Mouse (Mus musculus) large intestine, adult 2 months (tissue): ENCODE results near the gene Esr1. TPM values are rescaled to one million over a fixed set of nuclear protein-coding genes. Genes with fewer than 3 reads are reported as not detected.
"Not testable (repeated sequence)": the region's sequence is repeated elsewhere in the genome, so short reads cannot be mapped to it uniquely, and the experiment has no call there.

ENCODE experiments used
- DNase-seq: peaks from one replicate; pipeline ENCODE4 v3.0.0-alpha.2; 2012; ENCODE audit warnings: low read depth, low spot score
- WGBS: fragments of 180-500 bp; shearing (Covaris S2); methylation state at CpG from one replicate; pipeline ENCODE4 v1.1.7; 2018; 5-methylcytosine and 5-hydroxymethylcytosine counted together
- polyA plus RNA-seq: library from polyadenylated mRNA; depleted of rRNA; stranded (reverse); fragments of >200 nt; gene quantifications from 2 replicates; pipeline ENCODE4 v1.2.3, GENCODE M21; 2012

Gene Esr1
- polyA plus RNA-seq, 1 experiment: 0.30 TPM

- WGBS: 37% methylated on average over 5 of the region's 5 CpGs
- DNase-seq: no peak
Measured at GRCm38 (mm10) chr10:4618686-4619085, 7.3 kb downstream of the Esr1 start.

GRCm38 (mm10) chr10:4619426-4619825 is 8.0 kb downstream of the Esr1 start:
- not testable (repeated sequence) for DNase-seq
- WGBS: 83% methylated on average over 1 of the region's 1 CpGs

- 28% methylated on average over 24 of the region's 24 CpGs for WGBS
- DNase-seq: no peak
Measured at GRCm38 (mm10) chr10:4620596-4621504, 9.5 kb downstream of the Esr1 start.

GRCm38 (mm10) chr10:4621505-4621815 is 10.1 kb downstream of the Esr1 start:
- 77% methylated on average over 5 of the region's 5 CpGs for WGBS
- no peak for DNase-seq

DNA sequence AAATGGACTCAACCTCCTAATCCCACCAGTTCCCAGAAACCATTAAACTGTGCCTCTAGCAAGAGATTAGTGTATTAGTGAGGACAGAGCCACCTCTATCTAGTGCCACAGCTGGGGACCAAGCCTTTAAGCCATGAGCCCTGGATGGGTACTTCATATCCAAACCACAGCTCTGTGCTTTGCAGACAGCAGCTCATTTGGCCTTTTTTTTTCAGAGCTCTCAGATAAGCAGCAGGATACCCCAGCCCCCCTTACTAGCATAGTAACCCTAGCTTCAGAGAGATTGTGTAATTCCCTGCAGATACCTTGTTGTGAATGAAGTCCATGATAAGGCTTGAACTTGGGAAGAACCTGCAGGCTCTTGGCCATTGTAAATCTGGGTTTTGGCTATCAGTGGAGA is 11.9 kb downstream of the Esr1 start:
- no peak for DNase-seq

DNA sequence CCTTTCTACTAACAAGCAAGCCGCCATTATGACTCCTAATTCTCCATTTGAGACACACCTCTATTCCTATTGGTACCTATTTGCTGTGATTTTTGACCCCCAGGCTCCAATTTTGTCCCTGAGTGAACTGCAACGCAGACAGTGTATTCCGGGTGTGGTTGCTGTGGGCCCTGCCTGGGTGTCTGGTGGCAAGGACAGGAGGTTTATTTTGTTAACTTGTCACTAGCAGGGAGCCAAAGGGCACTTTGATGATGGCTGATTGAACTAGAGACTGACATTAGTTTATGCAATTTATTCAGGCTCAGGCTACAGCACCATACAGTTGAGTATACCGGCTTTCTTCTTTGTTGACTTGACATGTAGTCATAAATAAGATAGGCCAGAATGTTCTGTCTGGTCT is 13.2 kb downstream of the Esr1 start:
- DNase-seq: no peak
- 44% methylated on average over 4 of the region's 4 CpGs for WGBS

DNA sequence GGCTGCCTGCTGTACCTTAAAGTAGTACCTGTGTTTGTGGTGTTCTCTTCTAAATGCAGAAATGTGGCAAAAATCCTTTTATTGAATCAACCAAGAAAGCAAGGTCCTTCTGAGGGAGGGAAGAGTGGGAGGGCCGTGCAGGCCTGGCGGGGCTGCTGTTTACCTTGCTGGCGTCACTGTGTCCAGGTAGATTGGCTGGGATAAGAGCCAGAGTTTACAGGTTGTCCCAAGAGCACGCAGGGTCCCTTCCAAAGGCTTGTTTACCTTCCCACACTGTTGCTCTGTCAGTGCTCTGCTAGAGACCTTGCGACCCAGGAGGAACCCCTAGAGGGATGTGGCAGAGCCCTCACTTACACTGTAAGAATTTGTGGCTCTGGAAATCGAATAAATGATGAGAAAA is 13.9 kb downstream of the Esr1 start:
- no peak for DNase-seq
- WGBS: 25% methylated on average over 6 of the region's 6 CpGs

DNA sequence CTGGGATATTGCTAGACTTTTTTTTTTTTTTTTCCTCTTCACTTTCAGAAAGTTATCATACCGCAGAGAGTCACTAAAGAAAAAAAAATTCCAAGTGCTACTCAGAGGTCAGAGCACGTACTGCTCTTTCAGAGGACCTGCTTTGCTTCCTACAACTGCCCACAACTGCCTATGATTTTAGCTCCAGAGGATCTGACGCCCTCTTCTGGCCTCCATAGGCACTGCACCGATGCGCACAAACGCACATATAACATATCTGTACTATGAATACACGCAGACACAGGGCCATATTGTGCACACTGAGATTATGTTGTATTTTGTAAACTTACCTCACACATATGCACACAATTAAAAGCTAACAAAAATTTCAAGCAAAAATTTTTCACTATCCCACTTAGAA is 15.0 kb downstream of the Esr1 start:
- DNase-seq: no peak
- 91% methylated on average over 7 of the region's 7 CpGs for WGBS

DNA sequence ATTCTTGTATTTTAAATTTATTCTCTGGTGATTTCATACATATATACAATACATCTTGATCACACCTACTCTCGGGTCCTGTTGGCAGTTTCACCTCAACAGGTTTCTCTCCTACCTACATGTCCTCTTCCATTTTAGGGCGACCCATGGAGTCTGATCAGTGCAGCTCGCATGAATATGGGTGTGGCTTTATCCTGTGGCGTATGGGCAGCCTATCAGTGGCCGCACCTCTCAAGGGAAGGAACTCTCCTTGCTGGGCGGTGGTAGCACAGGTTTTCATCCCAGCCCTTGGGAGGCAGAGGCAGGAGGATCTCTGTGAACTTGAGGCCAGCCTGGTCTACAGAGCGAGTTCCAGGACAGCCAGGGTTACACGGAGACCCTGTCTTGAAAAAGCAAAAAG is 15.6 kb downstream of the Esr1 start:
- DNase-seq: no peak
- WGBS: 91% methylated on average over 8 of the region's 8 CpGs

GRCm38 (mm10) chr10:4627415-4627814 is 16.0 kb downstream of the Esr1 start:
- no peak for DNase-seq
- WGBS: 84% methylated on average over 9 of the region's 9 CpGs

- DNase-seq: no peak
Measured at GRCm38 (mm10) chr10:4629314-4629713, 17.9 kb downstream of the Esr1 start.

- 35% methylated on average over 11 of the region's 11 CpGs for WGBS
- DNase-seq: no peak
Measured at GRCm38 (mm10) chr10:4632211-4632704, 20.9 kb downstream of the Esr1 start.

DNA sequence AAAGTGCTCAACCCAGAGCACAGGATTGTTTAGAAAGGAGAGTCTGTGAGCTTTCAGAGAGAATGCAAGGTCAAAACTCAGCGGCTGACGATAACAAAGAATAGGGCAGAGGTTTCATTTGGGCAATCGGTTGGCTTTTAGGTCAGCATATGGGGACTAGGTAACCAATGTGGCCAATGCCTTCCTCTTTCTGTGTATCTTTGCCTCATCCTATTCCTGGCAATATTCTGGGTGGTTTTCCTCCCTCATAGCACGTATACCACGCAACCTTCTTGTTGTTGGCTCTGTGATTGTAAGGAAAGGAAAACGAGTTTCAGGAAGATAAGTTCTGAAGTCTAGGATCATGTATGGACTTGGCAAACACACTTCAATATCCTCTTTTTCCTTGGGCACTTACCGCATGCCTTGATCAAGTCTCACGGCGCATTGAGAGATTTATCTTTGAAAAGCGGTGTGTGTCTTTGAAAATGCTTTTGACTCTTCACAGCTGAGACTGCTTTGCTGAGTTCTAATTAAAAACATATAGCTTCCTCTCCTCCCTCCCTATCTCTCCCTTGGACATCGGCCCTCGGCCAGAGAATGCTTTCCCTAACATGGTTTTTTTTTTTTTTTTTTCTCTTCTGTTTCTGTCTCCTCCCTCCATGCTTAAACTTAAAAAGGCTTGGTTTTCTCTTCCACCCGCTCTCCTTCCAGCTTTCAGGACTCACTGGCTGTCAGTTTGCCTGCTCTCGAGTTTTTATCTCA is 22.1 kb downstream of the Esr1 start:
- WGBS: 73% methylated on average over 14 of the region's 14 CpGs
- no peak for DNase-seq

- WGBS: 80% methylated on average over 6 of the region's 6 CpGs
- no peak for DNase-seq
Measured at GRCm38 (mm10) chr10:4635740-4636139, 24.3 kb downstream of the Esr1 start.

- no peak for DNase-seq
- WGBS: 78% methylated on average over 7 of the region's 7 CpGs
Measured at GRCm38 (mm10) chr10:4646074-4646473, 34.7 kb downstream of the Esr1 start.

GRCm38 (mm10) chr10:4646851-4647250 is 35.5 kb downstream of the Esr1 start:
- DNase-seq: no peak
- 88% methylated on average over 9 of the region's 9 CpGs for WGBS

- WGBS: 86% methylated on average over 5 of the region's 5 CpGs
- DNase-seq: no peak
Measured at GRCm38 (mm10) chr10:4665380-4665779, 54.0 kb downstream of the Esr1 start.

DNA sequence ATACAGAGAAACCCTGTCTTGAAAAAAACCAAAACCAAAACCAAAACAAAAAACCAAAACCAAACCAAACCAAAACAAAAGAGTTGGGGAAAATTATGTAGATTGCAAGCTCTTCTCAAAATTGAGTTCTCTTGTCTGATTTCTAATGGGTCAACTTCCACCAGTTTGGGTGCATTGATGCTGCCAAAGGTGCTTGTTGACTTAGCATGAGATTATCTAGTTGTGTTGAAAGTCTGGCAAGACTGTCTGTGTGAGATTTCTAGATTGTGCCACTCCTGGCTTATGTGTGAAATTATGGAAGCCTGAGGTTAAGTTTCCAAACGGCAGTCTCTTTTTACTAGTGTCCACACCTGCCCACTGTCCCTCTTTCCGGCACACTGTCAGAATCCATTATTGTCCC is 55.6 kb downstream of the Esr1 start:
- no peak for DNase-seq
- WGBS: 90% methylated on average over 2 of the region's 2 CpGs

- 61% methylated on average over 2 of the region's 2 CpGs for WGBS
- DNase-seq: no peak
Measured at GRCm38 (mm10) chr10:4670053-4670452, 58.7 kb downstream of the Esr1 start.

DNA sequence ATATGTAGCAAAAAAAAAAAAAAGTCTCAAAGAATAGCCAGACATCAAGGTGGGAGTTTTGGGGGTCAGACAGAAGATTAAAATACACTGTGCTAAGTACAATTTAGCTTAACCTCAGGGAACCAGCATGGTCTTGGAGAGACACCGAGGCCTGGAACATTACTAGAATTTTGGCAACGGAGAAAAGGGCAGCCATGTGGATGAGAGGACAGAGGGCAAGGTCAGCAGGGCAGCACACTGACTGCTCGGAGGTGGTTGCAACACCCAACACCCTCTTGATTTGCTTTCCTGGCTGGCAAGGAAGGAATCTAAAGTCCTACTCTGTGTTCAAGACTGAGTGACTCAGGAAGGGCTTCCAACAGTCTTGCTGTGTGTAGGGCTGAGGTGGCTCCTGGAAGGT is 60.5 kb downstream of the Esr1 start:
- 70% methylated on average over 3 of the region's 3 CpGs for WGBS
- DNase-seq: no peak

GRCm38 (mm10) chr10:4673311-4673816 is 62.0 kb downstream of the Esr1 start:
- DNase-seq: no peak
- 59% methylated on average over 4 of the region's 4 CpGs for WGBS
